ENCODE assay signal across 26 mouse cellular contexts in the genomic region with DNA sequence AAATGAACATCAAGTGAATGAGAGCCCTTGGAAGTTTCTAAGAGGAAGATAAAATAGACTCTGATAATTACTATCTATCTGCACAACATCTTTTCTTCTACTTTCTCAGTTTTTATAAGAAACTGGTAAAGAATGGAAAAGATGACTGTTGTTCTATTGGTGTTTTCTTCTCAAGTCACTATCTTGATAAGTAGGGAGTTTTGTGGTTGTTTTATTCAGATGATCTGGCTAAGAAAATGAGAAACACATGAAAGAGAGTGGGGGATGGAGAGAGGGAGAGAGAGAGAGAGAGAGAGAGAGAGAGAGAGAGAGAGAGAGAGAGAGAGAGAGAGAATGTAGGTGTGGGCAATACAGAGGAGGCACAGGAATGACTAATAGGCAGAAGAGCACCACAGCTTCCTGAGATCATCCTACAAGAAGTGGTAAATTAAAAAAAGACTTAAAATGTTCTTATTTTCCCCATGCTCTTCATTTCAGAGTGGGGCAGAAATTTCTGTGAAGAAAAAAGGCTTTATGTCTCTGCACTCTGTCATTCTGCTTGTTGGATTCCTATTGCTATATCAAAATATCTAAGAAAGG.
DNase-seq lines count a peak whose midpoint lies in the region; ATAC-seq lines count a peak whose summit lies in the region.
"Had no signal": no experiment of that assay in that cellular context is flagged by ENCODE, and none has a peak within 500 bp of the region (broad histone marks: within the 10 kb centered on the region; RNA-seq: fewer than 3 reads in every experiment).

No protein-coding gene starts in this region.

- H3K27me3 ChIP-seq in liver, embryonic 11.5 days (replicated peaks; ENCODE audit: control insufficient read depth, insufficient read depth, low read length): no peaks in the 10 kb centered on the region
- H3K27me3 ChIP-seq: embryonic facial prominence, embryonic 12.5 days; embryonic facial prominence, embryonic 15.5 days; heart, embryonic 13.5 days had no signal

- no peaks in the 10 kb centered on the region for H3K9me3 ChIP-seq in liver, embryonic 11.5 days (ENCODE audit: control insufficient read depth, low read length)
- H3K9me3 ChIP-seq: embryonic facial prominence, embryonic 12.5 days; embryonic facial prominence, embryonic 15.5 days; G1E; heart, embryonic 10.5 days; heart, embryonic 13.5 days; hindbrain, embryonic 13.5 days had no signal

- H3K4me2 ChIP-seq in liver, embryonic 11.5 days: no peak overlapping the region
- H3K4me2 ChIP-seq: embryonic facial prominence, embryonic 12.5 days; embryonic facial prominence, embryonic 15.5 days; heart, embryonic 13.5 days; hindbrain, embryonic 13.5 days had no signal

- H3K4me3 ChIP-seq in liver, embryonic 11.5 days (ENCODE audit: low read depth, low read length): no peak overlapping the region
- H3K4me3 ChIP-seq: embryonic facial prominence, embryonic 12.5 days; embryonic facial prominence, embryonic 15.5 days; heart, adult 2 months; heart, embryonic 10.5 days; heart, embryonic 13.5 days; hindbrain, embryonic 13.5 days had no signal

- peak; percentile 83 for ATAC-seq in frontal cortex, adult (ENCODE audit: low TSS enrichment)
- peak; percentile 78 for ATAC-seq in activated CD4-positive, CD25-positive, alpha-beta regulatory T cell, adult 4 months
- ATAC-seq in inflammation-experienced regulatory T-cells, adult 6 months: peak; percentile 81
- ATAC-seq in liver, embryonic 11.5 days (replicated peaks; ENCODE audit: low FRiP score): no peak
- ATAC-seq: forebrain, embryonic 14.5 days; forebrain, postnatal 0 days; hindbrain, embryonic 16.5 days; intestine, postnatal 0 days; Patski had no signal

- H3K9ac ChIP-seq in liver, embryonic 11.5 days (ENCODE audit: low read depth, low read length): no peak overlapping the region
- H3K9ac ChIP-seq: embryonic facial prominence, embryonic 12.5 days; embryonic facial prominence, embryonic 15.5 days; forebrain, postnatal 0 days; heart, embryonic 13.5 days; hindbrain, embryonic 13.5 days had no signal

- no peak for DNase-seq in frontal cortex, adult 2 months (ENCODE audit: extremely low spot score in 1 of 2, low spot score in 1 of 2)
- DNase-seq in liver, embryonic 11.5 days (ENCODE audit: low spot score): no peak
- DNase-seq in layer of hippocampus, adult 18-20 months (ENCODE audit: low spot score in 2 of 2): no peak
- DNase-seq in thymus, postnatal 10 days (ENCODE audit: low spot score in 2 of 2): no peak
- DNase-seq: adrenal gland, adult 2 months; adrenal gland, postnatal 14 days; cerebellum, adult 11-12 months; cerebellum, adult 9-10 months; cerebellum, postnatal 14 days; forebrain, postnatal 0 days; gastrocnemius, postnatal 10 days; gastrocnemius, postnatal 36 days; heart, adult 2 months had no signal

- H3K27ac ChIP-seq in liver, embryonic 11.5 days (ENCODE audit: low read depth, low read length): no peak overlapping the region
- H3K27ac ChIP-seq: embryonic facial prominence, embryonic 12.5 days; embryonic facial prominence, embryonic 15.5 days; heart, adult 2 months; heart, embryonic 10.5 days; heart, embryonic 13.5 days; hindbrain, embryonic 13.5 days had no signal

- no peaks in the 10 kb centered on the region for H3K4me1 ChIP-seq in liver, embryonic 11.5 days (replicated peaks; ENCODE audit: control insufficient read depth, insufficient read depth, low read length)
- H3K4me1 ChIP-seq: embryonic facial prominence, embryonic 12.5 days; embryonic facial prominence, embryonic 15.5 days; heart, embryonic 10.5 days; heart, embryonic 13.5 days; hindbrain, embryonic 13.5 days had no signal

- H3K36me3 ChIP-seq in liver, embryonic 11.5 days (ENCODE audit: control insufficient read depth, insufficient read depth, low read length): no peaks in the 10 kb centered on the region
- H3K36me3 ChIP-seq: embryonic facial prominence, embryonic 12.5 days; embryonic facial prominence, embryonic 15.5 days; G1E; heart, embryonic 10.5 days; heart, embryonic 13.5 days; hindbrain, embryonic 13.5 days had no signal
